Mouse (Mus musculus): ENCODE data around the gene Chchd2.

- TF ChIP-seq GATA1 (IDR thresholded peaks at IDR 0.05; ENCODE audit: borderline replicate concordance, low read length) (no peak), FLI1 (IDR thresholded peaks at IDR 0.05; ENCODE audit: low read length) (no peak)
Observed at GRCm38 (mm10) chr5:129895198-129896088, 8.2 kb upstream of the Chchd2 start, which contains the start of gene Zbed5.

All from megakaryocyte, embryonic 14.5 days (primary cell).